ENCODE assay signal across 19 mouse cellular contexts in the genomic region with DNA sequence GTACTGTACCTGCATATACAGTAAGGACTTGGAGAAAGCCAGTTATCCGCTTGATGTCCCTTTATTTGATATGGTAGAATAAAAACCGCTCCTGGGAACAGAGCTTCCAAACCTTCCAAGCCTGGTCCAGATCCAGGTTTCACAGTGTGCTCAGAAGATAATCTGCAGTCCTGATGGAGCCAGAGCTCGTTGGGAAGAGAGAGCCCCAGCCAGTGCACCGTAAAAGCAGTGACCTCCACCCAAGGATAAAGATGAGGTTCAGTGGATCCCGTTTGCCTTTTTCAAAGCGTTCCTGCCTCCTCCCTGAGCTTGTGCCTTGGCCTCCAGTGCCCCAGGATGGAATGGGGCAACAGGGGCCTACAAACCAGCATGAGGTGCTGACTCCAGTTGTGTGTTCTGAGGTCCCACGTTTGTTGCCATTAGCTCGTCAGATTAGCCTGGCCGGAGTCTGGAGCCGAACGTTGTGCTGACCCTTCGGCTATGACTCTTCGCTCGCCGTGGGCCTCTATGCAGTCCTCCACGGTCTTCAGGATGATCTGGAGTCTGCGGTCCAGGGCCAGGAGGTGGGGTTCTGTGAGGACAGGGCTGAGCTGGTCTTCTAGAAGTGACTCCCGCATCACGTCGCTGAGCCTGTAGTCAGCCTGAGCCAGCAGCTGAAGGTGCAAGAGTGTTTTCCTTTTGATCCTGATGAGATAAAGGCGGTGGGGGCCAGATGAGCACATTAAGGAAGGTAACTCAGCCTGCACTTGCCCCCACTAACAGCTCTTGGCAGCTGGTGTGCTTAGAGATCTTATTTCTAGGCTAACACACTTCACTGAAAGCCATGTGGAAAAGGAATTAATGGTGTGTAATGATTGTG. TPM values are rescaled to one million over a fixed set of nuclear protein-coding genes. Genes with fewer than 3 reads are reported as not detected.
DNase-seq lines count a peak whose midpoint lies in the region; ATAC-seq lines count a peak whose summit lies in the region.
"Had no signal": no experiment of that assay in that cellular context is flagged by ENCODE, and none has a peak within 500 bp of the region (broad histone marks: within the 10 kb centered on the region; RNA-seq: fewer than 3 reads in every experiment).

No protein-coding gene starts in this region.

- H3K27ac ChIP-seq in embryonic facial prominence, embryonic 14.5 days (replicated peaks; ENCODE audit: low read depth, low read length) = no peak overlapping the region
- H3K27ac ChIP-seq in embryonic facial prominence, embryonic 10.5 days (replicated peaks) = no peak overlapping the region
- no peak overlapping the region for H3K27ac ChIP-seq in kidney, embryonic 15.5 days
- H3K27ac ChIP-seq in midbrain, embryonic 10.5 days (replicated peaks) = no peak overlapping the region
- H3K27ac ChIP-seq: embryonic facial prominence, embryonic 15.5 days; forebrain, embryonic 12.5 days; hindbrain, embryonic 12.5 days; limb, embryonic 12.5 days; liver, embryonic 15.5 days; neural tube, embryonic 15.5 days had no signal

- no peak for ATAC-seq in embryonic facial prominence, embryonic 14.5 days (ENCODE audit: low read depth)
- peak; percentile 45 for ATAC-seq in kidney, embryonic 15.5 days (replicated peaks; ENCODE audit: low FRiP score)
- ATAC-seq: intestine, embryonic 16.5 days; Patski had no signal

- no peaks in the 10 kb centered on the region for H3K27me3 ChIP-seq in embryonic facial prominence, embryonic 14.5 days (replicated peaks; ENCODE audit: control insufficient read depth, insufficient read depth, low read length)
- H3K27me3 ChIP-seq in embryonic facial prominence, embryonic 10.5 days (replicated peaks; ENCODE audit: low read depth, poor library complexity, severe bottlenecking) = 0 out of 2 replicates have a peak, but pooled peaks cover 6% of the 10 kb centered on the region
- H3K27me3 ChIP-seq in kidney, embryonic 15.5 days = no peaks in the 10 kb centered on the region
- H3K27me3 ChIP-seq in midbrain, embryonic 10.5 days (ENCODE audit: low read depth, poor library complexity, severe bottlenecking) = peaks cover 41% of the 10 kb centered on the region
- H3K27me3 ChIP-seq: embryonic facial prominence, embryonic 15.5 days; hindbrain, embryonic 12.5 days; limb, embryonic 12.5 days; liver, embryonic 15.5 days; neural tube, embryonic 15.5 days; Patski had no signal

- intact Hi-C loops in gastrocnemius, postnatal 14 days (cut with DNase I; ENCODE audit: low total_unique reads) = loop anchor here (5.0 kb wide), 1 partner anchor 189 kb away; no protein-coding TSS in a partner anchor

- H3K9me3 ChIP-seq in embryonic facial prominence, embryonic 14.5 days (ENCODE audit: control insufficient read depth, low read length) = no peaks in the 10 kb centered on the region
- no peaks in the 10 kb centered on the region for H3K9me3 ChIP-seq in embryonic facial prominence, embryonic 10.5 days
- no peaks in the 10 kb centered on the region for H3K9me3 ChIP-seq in kidney, embryonic 15.5 days (replicated peaks)
- H3K9me3 ChIP-seq in midbrain, embryonic 10.5 days (replicated peaks) = no peaks in the 10 kb centered on the region
- H3K9me3 ChIP-seq: embryonic facial prominence, embryonic 15.5 days; forebrain, embryonic 12.5 days; hindbrain, embryonic 12.5 days; limb, embryonic 12.5 days; liver, embryonic 15.5 days; neural tube, embryonic 15.5 days had no signal

- H3K4me1 ChIP-seq in embryonic facial prominence, embryonic 14.5 days (ENCODE audit: control insufficient read depth, insufficient read depth, low read length) = peaks cover 12% of the 10 kb centered on the region; the same call in 1 of the 2 replicates
- H3K4me1 ChIP-seq in embryonic facial prominence, embryonic 10.5 days = no peaks in the 10 kb centered on the region
- H3K4me1 ChIP-seq in kidney, embryonic 15.5 days = peaks cover 21% of the 10 kb centered on the region
- H3K4me1 ChIP-seq in midbrain, embryonic 10.5 days = peaks cover 9% of the 10 kb centered on the region
- H3K4me1 ChIP-seq: forebrain, embryonic 12.5 days; hindbrain, embryonic 12.5 days had no signal

- H3K4me2 ChIP-seq in embryonic facial prominence, embryonic 14.5 days (ENCODE audit: low read depth, low read length) = no peak overlapping the region
- no peak overlapping the region for H3K4me2 ChIP-seq in kidney, embryonic 15.5 days
- H3K4me2 ChIP-seq: embryonic facial prominence, embryonic 15.5 days; forebrain, embryonic 12.5 days; hindbrain, embryonic 12.5 days; limb, embryonic 12.5 days; liver, embryonic 15.5 days; neural tube, embryonic 15.5 days had no signal

- peaks cover 27% of the 10 kb centered on the region for H3K36me3 ChIP-seq in embryonic facial prominence, embryonic 14.5 days (ENCODE audit: control insufficient read depth, insufficient read depth, low read length)
- H3K36me3 ChIP-seq in embryonic facial prominence, embryonic 10.5 days (replicated peaks) = peaks cover 24% of the 10 kb centered on the region
- peaks cover 25% of the 10 kb centered on the region for H3K36me3 ChIP-seq in kidney, embryonic 15.5 days
- H3K36me3 ChIP-seq in midbrain, embryonic 10.5 days = peaks cover 27% of the 10 kb centered on the region

- WGBS in embryonic facial prominence, embryonic 14.5 days = 68% methylated on average over 21 of the region's 21 CpGs
- WGBS in embryonic facial prominence, embryonic 10.5 days = 76% methylated on average over 21 of the region's 21 CpGs
- 42% methylated on average over 21 of the region's 21 CpGs for WGBS in kidney, embryonic 15.5 days
- 79% methylated on average over 21 of the region's 21 CpGs for WGBS in midbrain, embryonic 10.5 days

- no peak overlapping the region for H3K4me3 ChIP-seq in embryonic facial prominence, embryonic 14.5 days (ENCODE audit: low read depth, low read length)
- H3K4me3 ChIP-seq in embryonic facial prominence, embryonic 10.5 days = no peak overlapping the region
- no peak overlapping the region for H3K4me3 ChIP-seq in kidney, embryonic 15.5 days (replicated peaks)
- no peak overlapping the region for H3K4me3 ChIP-seq in midbrain, embryonic 10.5 days
- H3K4me3 ChIP-seq: embryonic facial prominence, embryonic 15.5 days; forebrain, embryonic 12.5 days; hindbrain, embryonic 12.5 days; limb, embryonic 12.5 days; liver, embryonic 15.5 days; neural tube, embryonic 15.5 days had no signal

- no peak overlapping the region for H3K9ac ChIP-seq in embryonic facial prominence, embryonic 14.5 days (ENCODE audit: low read depth, low read length)
- no peak overlapping the region for H3K9ac ChIP-seq in kidney, embryonic 15.5 days
- H3K9ac ChIP-seq: embryonic facial prominence, embryonic 15.5 days; forebrain, embryonic 12.5 days; hindbrain, embryonic 12.5 days; limb, embryonic 12.5 days; liver, embryonic 15.5 days; neural tube, embryonic 15.5 days had no signal

- peak; percentile 42 for DNase-seq in embryonic facial prominence, embryonic 14.5 days (ENCODE audit: low spot score)
- no peak for DNase-seq in embryonic facial prominence, embryonic 10.5 days (ENCODE audit: low spot score)
- no peak for DNase-seq in kidney, postnatal 36 days
- DNase-seq in gastrocnemius, postnatal 14 days = peak; percentile 33
- DNase-seq in heart, postnatal 4 days = peak; percentile 41
- DNase-seq in midbrain, embryonic 10.5 days (ENCODE audit: low spot score) = no peak
- no peak for DNase-seq in spleen, adult 12 weeks (ENCODE audit: low spot score)
- DNase-seq: B cell, adult 2 months; cerebellum, adult 11 months; lung, postnatal 10 days had no signal

RNA-seq across cellular contexts. Expression of a gene that starts 23.9 kb away (rescaled TPM):
- polyA plus RNA-seq in embryonic facial prominence, embryonic 14.5 days (2014; fragmentation: Nextera tagmentation; extraction: Ambion mirVana) = 432 and 435 TPM in 2 replicates
- polyA plus RNA-seq in embryonic facial prominence, embryonic 10.5 days (2016; fragmentation: Nextera tagmentation; extraction: Ambion mirVana) = 328 and 349 TPM in 2 replicates
- 354 and 359 TPM in 2 replicates for polyA plus RNA-seq in kidney, embryonic 15.5 days (2015; fragmentation: Nextera tagmentation; extraction: Ambion mirVana)
- 100 to 1,000 TPM; 172 to 199 TPM for total RNA-seq in gastrocnemius, postnatal 14 days (2021)
- 100 to 1,000 TPM; 629 to 659 TPM for total RNA-seq in heart, postnatal 4 days (2021)
- 309 and 361 TPM in 2 replicates for polyA plus RNA-seq in midbrain, embryonic 10.5 days (2016; fragmentation: Nextera tagmentation; extraction: Ambion mirVana)

RNA-seq across cellular contexts. Expression of a gene that starts 49.0 kb away (rescaled TPM):
- polyA plus RNA-seq in embryonic facial prominence, embryonic 14.5 days (2014; fragmentation: Nextera tagmentation; extraction: Ambion mirVana) = 6.2 and 7.3 TPM in 2 replicates
- 0.69 and 1.1 TPM in 2 replicates for polyA plus RNA-seq in embryonic facial prominence, embryonic 10.5 days (2016; fragmentation: Nextera tagmentation; extraction: Ambion mirVana)
- polyA plus RNA-seq in kidney, embryonic 15.5 days (2015; fragmentation: Nextera tagmentation; extraction: Ambion mirVana) = 2.3 and 2.5 TPM in 2 replicates
- 1 to 10 TPM; 3.5 to 4.0 TPM for total RNA-seq in gastrocnemius, postnatal 14 days (2021)
- 1 to 10 TPM; 5.1 to 5.8 TPM for total RNA-seq in heart, postnatal 4 days (2021)
- polyA plus RNA-seq in midbrain, embryonic 10.5 days (2016; fragmentation: Nextera tagmentation; extraction: Ambion mirVana) = 1.4 and 2.3 TPM in 2 replicates

Comparison
In these comparisons a context has a peak if more than half of its experiments do, and no peak if none do; other contexts are left out.
1. DNase-seq: peak in embryonic facial prominence, embryonic 14.5 days (single experiment), gastrocnemius, postnatal 14 days (single experiment) and heart, postnatal 4 days (single experiment); none in embryonic facial prominence, embryonic 10.5 days (single experiment), kidney, postnatal 36 days (0 of 2), midbrain, embryonic 10.5 days (single experiment) and spleen, adult 12 weeks (single experiment).